Mouse (Mus musculus) heart, adult 2 months (tissue): ENCODE results near the gene Atf6. TPM values are rescaled to one million over a fixed set of nuclear protein-coding genes. Genes with fewer than 3 reads are reported as not detected.

Experiments
- DNase-seq, 2 experiments: peaks; one replicate each; pipeline ENCODE4 v3.0.0; 2021
- H3K27ac ChIP-seq: fragments of 200-600 bp; 2 replicates; pipeline ENCODE4 v1.8.1; 2022
- H3K27me3 ChIP-seq: fragments of 200-500 bp; 2 replicates; pipeline ENCODE4 v1.6.1; 2012; ENCODE audit warnings: mild to moderate bottlenecking, low read length, inconsistent platforms, mixed read lengths; ENCODE audit not compliant: control insufficient read depth, insufficient read depth
- H3K36me3 ChIP-seq: fragments of 200-500 bp; 2 replicates; pipeline ENCODE4 v1.6.1; 2012; ENCODE audit warnings: low read length, inconsistent platforms; ENCODE audit not compliant: control insufficient read depth, insufficient read depth
- H3K4me1 ChIP-seq: fragments of 200-500 bp; 2 replicates; pipeline ENCODE4 v1.6.1; 2011; ENCODE audit warnings: low read length; ENCODE audit not compliant: control insufficient read depth, insufficient read depth
- H3K4me3 ChIP-seq: fragments of 200-600 bp; 2 replicates; pipeline ENCODE4 v1.8.1; 2022
- H3K79me2 ChIP-seq: fragments of 200-500 bp; replicated peaks from 2 replicates; pipeline ENCODE4 v1.6.1; 2012; ENCODE audit warnings: mild to moderate bottlenecking, inconsistent platforms, low read length, moderate library complexity, mixed read lengths; ENCODE audit not compliant: control insufficient read depth, insufficient read depth
- H3K9ac ChIP-seq: fragments of 200-500 bp; 2 replicates; pipeline ENCODE4 v1.6.1; 2012; ENCODE audit warnings: low read depth, mild to moderate bottlenecking, control low read depth, inconsistent platforms, low read length, mixed read lengths
- CTCF ChIP-seq: fragments of 200-600 bp; IDR thresholded peaks from 2 replicates; pipeline ENCODE4 v1.8.1; 2022; ENCODE audit warnings: antibody characterized with exemption, mild to moderate bottlenecking, moderate library complexity
- EP300 ChIP-seq: fragments of 200-500 bp; IDR thresholded peaks from 2 replicates; pipeline ENCODE4 v1.6.1; 2011; ENCODE audit warnings: low read depth, low read length, control low read depth; ENCODE audit not compliant: insufficient read depth
- POLR2A ChIP-seq: fragments of 200-500 bp; IDR thresholded peaks from 2 replicates; pipeline ENCODE4 v1.6.1; 2011; ENCODE audit warnings: mild to moderate bottlenecking, low read depth, low read length, control low read depth; ENCODE audit not compliant: insufficient read depth
- WGBS: fragments of 180-500 bp; shearing (Covaris S2); methylation state at CpG from one replicate; pipeline ENCODE4 v1.1.7; 2018; 5-methylcytosine and 5-hydroxymethylcytosine counted together
- intact Hi-C: fragments of 180-260 bp; cut with DNase I; formaldehyde crosslinking; loops from one replicate; pipeline ENCODE4 v1.15.1; 2025
- polyA plus RNA-seq: library from polyadenylated mRNA; depleted of rRNA; stranded (reverse); fragments of >200 nt; gene quantifications from 2 replicates; pipeline ENCODE4 v1.2.3, GENCODE M21; 2012
- total RNA-seq, 2 experiments: library from RNA; stranded (reverse); gene quantifications; 2 replicates each; pipeline ENCODE4 v1.2.3; 2021

Atf6 gene
- total and polyA plus RNA-seq, 3 experiments, result 22.0 to 82.3 (median 62.6) TPM

- Histone ChIP-seq H3K36me3 (peaks cover 7% of the 10 kb centered on the region; the same call in 1 of the 2 replicates), H3K79me2 (no peaks in the 10 kb centered on the region), H3K4me3 (no peak overlapping the region), H3K27me3 (no peaks in the 10 kb centered on the region), H3K27ac (no peak overlapping the region), H3K9ac (no peak overlapping the region), H3K4me1 (peaks cover 2% of the 10 kb centered on the region; the same call in 1 of the 2 replicates)
- TF ChIP-seq POLR2A (no peak), CTCF (no peak), EP300 (no peak)
- intact Hi-C loops, result no loop called here
- WGBS, result 42% methylated on average over 7 of the region's 7 CpGs
- DNase-seq, result no peak
These were observed 64.9 kb downstream of the Atf6 start for GRCm38 (mm10) chr1:170802669-170803068.

GRCm38 (mm10) chr1:170800694-170801093 is 66.9 kb downstream of the Atf6 start:
- TF ChIP-seq POLR2A (no peak), CTCF (no peak), EP300 (no peak)
- H3K4me1 ChIP-seq, result peaks cover 2% of the 10 kb centered on the region
- no peak for DNase-seq
- H3K79me2 ChIP-seq, result no peaks in the 10 kb centered on the region
- peaks cover 9% of the 10 kb centered on the region for H3K36me3 ChIP-seq
- H3K9ac ChIP-seq, result no peak overlapping the region
- no peak overlapping the region for H3K27ac ChIP-seq
- H3K27me3 ChIP-seq, result no peaks in the 10 kb centered on the region
- intact Hi-C loops, result no loop called here
- no peak overlapping the region for H3K4me3 ChIP-seq
- WGBS, result 39% methylated on average over 3 of the region's 3 CpGs

- intact Hi-C loops, result no loop called here
- TF ChIP-seq EP300 (no peak), POLR2A (no peak), CTCF (no peak)
- Histone ChIP-seq H3K27me3 (no peaks in the 10 kb centered on the region), H3K27ac (no peak overlapping the region), H3K4me1 (peaks cover 3% of the 10 kb centered on the region), H3K9ac (no peak overlapping the region), H3K36me3 (peaks cover 18% of the 10 kb centered on the region), H3K4me3 (no peak overlapping the region), H3K79me2 (no peaks in the 10 kb centered on the region)
- 66% methylated on average over 9 of the region's 9 CpGs for WGBS
- no peak for DNase-seq
These were observed 71.7 kb downstream of the Atf6 start for GRCm38 (mm10) chr1:170795741-170796347.

GRCm38 (mm10) chr1:170791542-170791941 is 76.0 kb downstream of the Atf6 start:
- peaks cover 18% of the 10 kb centered on the region for H3K36me3 ChIP-seq
- no peak for TF ChIP-seq CTCF
- no peak overlapping the region for H3K27ac ChIP-seq
- DNase-seq, result no peak
- no peak overlapping the region for H3K4me3 ChIP-seq
- H3K4me1 ChIP-seq, result peaks cover 3% of the 10 kb centered on the region
- WGBS, result 32% methylated on average over 6 of the region's 6 CpGs
- no peak overlapping the region for H3K9ac ChIP-seq
- H3K79me2 ChIP-seq, result no peaks in the 10 kb centered on the region
- H3K27me3 ChIP-seq, result no peaks in the 10 kb centered on the region
- intact Hi-C loops, result no loop called here

- H3K4me3 ChIP-seq, result no peak overlapping the region
- TF ChIP-seq POLR2A, result no peak
- TF ChIP-seq CTCF, result no peak
- no peak for TF ChIP-seq EP300
- no peak overlapping the region for H3K27ac ChIP-seq
- peaks cover 22% of the 10 kb centered on the region for H3K36me3 ChIP-seq
- intact Hi-C loops, result no loop called here
- 28% methylated on average over 3 of the region's 3 CpGs for WGBS
- no peaks in the 10 kb centered on the region for H3K27me3 ChIP-seq
- H3K9ac ChIP-seq, result no peak overlapping the region
- no peak for DNase-seq
- H3K79me2 ChIP-seq, result no peaks in the 10 kb centered on the region
- H3K4me1 ChIP-seq, result peaks cover 3% of the 10 kb centered on the region
These were observed 76.6 kb downstream of the Atf6 start for GRCm38 (mm10) chr1:170791001-170791400.

GRCm38 (mm10) chr1:170787643-170788042 is 79.9 kb downstream of the Atf6 start:
- peaks cover 9% of the 10 kb centered on the region for H3K36me3 ChIP-seq
- no peak overlapping the region for H3K9ac ChIP-seq
- H3K79me2 ChIP-seq, result no peaks in the 10 kb centered on the region
- H3K27me3 ChIP-seq, result no peaks in the 10 kb centered on the region
- H3K4me3 ChIP-seq, result no peak overlapping the region
- no peak for TF ChIP-seq POLR2A
- no peak for TF ChIP-seq EP300
- no peak for TF ChIP-seq CTCF
- H3K4me1 ChIP-seq, result peaks cover 3% of the 10 kb centered on the region; the same call in 1 of the 2 replicates
- intact Hi-C loops, result no loop called here
- no peak overlapping the region for H3K27ac ChIP-seq
- 62% methylated on average over 1 of the region's 1 CpGs for whole genome bisulfite sequencing
- no peak for DNase-seq
